Mouse (Mus musculus): Measurements from ENCODE around the gene Slfnl1.

Gene Slfnl1

DNA sequence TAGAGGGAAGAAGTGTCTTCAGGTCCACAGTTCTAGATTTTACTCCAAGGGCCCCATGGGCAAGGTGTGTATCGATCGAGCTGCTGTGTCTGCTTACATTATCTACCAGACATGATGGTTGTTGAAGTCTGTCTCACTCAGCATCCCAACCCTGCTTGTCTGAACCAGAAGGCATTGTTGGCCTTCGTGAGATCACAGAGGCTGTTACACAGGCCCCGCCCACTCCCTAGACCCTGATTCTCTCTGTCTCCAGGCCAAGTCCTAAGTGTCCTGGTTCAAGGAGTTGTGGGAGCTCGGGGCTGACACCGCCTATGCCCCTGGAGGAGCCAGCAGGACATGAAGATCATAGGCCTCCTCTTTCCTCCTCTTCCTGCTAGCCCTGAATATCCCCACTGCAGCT lies at the start of gene Slfnl1:
Gene Slfnl1 (plus strand): TSS at position 246 of the 400 bp plus-strand sequence.
- DNase-seq (ENCODE audit: low spot score): no peak

DNA sequence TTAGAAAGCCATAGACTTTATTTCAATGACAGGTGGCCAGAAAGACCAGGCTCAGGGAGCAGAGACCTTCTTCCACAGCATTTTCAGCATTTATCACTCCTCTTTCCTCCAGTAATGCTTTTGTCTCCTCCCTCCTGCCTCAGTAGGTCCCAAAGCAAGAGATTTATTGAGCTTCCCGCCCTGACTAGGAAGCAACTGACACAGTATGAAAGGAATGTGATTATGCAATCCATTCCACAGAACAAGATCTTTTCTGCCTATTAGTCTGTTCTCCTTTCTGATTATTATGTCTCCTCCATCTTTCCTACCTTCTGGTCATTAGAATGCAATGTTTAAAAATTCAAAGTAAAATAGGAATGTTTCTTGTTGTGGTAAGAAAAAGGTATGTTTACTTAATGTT lies 44.3 kb upstream of the Slfnl1 start:
- no peak for DNase-seq (ENCODE audit: low spot score)

DNA sequence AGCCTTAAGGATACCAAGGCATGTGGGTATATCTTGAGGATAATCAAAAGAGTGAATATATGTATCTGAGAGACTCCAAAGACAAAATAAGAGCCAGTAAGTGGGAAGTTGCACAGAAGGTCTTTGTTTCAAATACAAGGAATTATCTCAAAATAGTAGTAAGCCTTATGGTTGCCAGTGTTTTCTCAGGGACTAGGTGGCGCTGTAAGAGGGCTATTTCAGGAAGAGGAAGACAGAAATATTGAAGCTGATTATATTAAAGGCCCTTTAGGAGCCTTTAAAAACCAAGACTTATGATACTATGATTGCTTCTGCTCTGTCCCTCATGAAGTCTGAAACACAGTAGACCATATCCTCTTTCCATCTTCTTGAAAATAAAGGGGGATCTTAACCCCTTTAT lies 25.1 kb upstream of the Slfnl1 start:
- DNase-seq (ENCODE audit: low spot score): no peak

GRCm38 (mm10) chr4:120511203-120511602 lies 20.8 kb upstream of the Slfnl1 start:
- DNase-seq (ENCODE audit: low spot score): no peak

DNA sequence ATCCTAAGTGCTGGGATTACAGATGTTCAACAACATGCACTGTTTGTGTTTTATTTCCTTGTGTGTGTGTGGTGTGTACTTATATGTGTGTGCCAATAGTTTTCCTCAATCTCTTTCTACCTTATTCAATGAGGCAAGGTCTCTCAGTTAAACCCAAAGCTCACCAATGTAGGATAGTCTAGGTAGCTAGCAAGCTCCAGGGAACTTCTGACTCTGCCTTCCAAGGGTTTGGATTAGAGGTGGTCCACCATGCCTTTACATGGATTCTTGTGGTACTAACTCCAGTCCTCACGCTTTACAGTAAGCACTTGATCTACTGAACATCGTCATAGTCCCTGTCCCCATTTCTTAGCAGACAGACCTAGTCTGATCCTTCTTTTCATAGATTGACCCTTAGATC lies 17.7 kb upstream of the Slfnl1 start:
- no peak for DNase-seq (ENCODE audit: low spot score)

DNA sequence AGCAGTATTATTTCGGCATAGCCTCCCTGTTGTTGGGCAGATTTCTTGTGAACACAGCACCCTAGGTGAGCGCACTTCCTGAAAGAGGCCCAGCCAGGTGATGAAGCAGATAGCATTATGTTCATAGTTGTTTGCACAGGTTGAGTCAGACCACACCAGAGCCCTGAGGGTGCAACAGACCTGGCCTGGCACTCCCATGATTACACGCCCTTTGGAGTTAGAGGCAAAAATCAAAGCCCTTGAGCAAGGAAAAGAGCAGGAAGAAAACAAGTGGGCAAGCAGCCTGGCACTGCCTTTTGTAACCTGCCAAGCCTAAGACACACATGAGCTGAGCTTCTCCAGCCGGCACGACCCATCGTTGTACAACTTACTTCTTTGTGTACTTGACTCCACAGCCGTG lies 15.5 kb upstream of the Slfnl1 start:
- no peak for DNase-seq (ENCODE audit: low spot score)

GRCm38 (mm10) chr4:120516907-120517306 lies 15.1 kb upstream of the Slfnl1 start:
- DNase-seq (ENCODE audit: low spot score): no peak

GRCm38 (mm10) chr4:120517335-120517734 lies 14.7 kb upstream of the Slfnl1 start:
- DNase-seq (ENCODE audit: low spot score): no peak

- DNase-seq (ENCODE audit: low spot score): no peak
Measured at GRCm38 (mm10) chr4:120521761-120522160, 10.3 kb upstream of the Slfnl1 start.

GRCm38 (mm10) chr4:120522351-120522750 lies 9.7 kb upstream of the Slfnl1 start:
- no peak for DNase-seq (ENCODE audit: low spot score)

DNA sequence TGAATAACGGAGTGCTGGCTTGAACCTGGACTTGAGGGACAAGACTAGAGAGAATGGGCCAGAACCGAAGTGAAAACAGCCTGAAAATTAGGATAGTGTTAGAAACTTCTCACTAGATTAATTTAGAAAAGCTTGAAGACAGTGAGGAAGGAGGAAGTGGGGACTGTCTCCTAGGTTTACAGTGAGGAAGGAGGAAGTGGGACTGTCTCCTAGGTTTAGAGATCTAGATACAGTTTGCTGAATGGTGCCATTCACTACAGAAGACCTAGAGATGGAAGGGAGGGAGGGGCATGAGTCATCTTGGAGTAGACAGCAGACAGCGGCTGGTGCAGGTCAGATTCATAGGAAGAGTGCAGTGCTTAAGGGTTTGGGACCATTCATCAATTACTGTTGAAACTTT lies 8.9 kb upstream of the Slfnl1 start:
- no peak for DNase-seq (ENCODE audit: low spot score)

DNA sequence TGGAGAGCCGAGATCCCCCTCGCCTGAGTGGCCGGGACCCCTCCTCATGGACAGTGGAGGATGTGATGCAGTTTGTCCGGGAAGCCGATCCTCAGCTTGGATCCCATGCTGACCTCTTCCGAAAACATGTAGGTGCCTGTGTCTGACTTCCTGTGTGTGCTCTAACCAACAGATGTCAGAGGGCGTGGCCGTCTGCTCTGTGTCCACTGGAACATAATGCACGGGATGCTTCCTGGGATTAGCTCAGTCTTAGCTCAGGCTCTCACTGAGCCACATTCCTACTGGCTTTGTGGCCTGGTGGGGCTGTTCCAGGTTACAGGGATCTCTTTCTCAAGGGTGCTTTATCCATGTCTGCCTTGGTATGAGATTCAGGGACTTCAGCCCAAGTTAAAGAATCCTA lies 3.9 kb upstream of the Slfnl1 start:
- no peak for DNase-seq (ENCODE audit: low spot score)

- no peak for DNase-seq (ENCODE audit: low spot score)
Measured at GRCm38 (mm10) chr4:120538664-120539063, 6.6 kb downstream of the Slfnl1 start.

DNA sequence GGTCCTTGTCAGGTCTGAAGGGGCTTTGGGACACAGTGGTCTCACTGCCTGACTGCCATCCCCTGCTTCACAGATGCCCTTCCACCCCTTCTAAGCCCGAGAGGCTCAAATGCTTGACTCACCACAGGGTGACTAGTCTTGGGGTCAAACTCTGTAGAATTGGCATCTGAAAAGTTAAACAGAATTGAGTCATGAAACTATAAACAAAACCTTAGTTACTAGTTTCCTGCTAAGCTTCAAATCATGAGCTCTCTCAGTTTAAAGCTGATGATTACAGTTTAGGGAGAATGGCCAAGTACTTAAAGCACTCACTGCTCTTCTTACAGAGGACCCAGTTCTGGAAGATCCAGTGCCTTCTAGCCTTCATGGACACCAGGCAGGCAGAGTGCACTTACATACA lies 12.9 kb downstream of the Slfnl1 start:
- no peak for DNase-seq (ENCODE audit: low spot score)

DNA sequence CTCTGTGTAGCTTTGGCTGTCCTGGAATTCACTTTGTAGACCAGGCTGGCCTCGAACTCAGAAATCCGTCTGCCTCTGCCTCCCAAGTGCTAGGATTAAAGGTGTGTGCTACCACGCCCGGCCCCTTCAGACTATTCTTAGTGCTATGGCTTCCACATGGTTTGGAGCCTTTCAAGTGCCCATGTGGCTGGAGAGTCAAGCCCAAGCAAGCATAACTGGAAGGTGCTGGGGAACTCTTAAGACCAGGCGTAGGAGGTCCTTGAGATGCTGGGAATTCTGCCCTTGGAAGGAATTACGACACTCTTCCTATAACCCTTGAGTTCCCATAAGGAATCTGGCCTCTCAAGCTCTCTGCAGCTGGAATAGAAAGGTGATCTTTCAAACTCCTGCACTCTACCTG lies 24.6 kb downstream of the Slfnl1 start:
- DNase-seq (ENCODE audit: low spot score): no peak

DNA sequence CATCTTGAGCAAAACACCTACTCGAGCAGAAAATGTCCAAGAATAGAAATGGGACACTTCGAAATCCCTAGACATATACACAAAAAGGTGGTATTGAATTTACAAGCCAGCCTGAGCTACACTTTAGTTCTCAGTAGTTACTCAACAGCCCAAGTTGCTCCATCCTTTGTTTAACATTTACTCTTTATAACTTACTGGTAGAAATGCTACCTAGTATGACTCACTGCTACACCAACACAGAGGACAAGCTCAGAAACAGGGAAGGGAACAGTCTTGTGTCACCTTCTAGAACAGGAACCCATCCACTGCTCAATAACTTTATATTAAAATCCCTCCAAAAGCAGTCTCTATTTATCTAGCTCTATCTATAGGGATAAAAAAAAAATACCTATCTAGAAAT lies 33.7 kb downstream of the Slfnl1 start:
- no peak for DNase-seq (ENCODE audit: low spot score)

- DNase-seq (ENCODE audit: low spot score): no peak
Measured at GRCm38 (mm10) chr4:120568005-120568404, 36.0 kb downstream of the Slfnl1 start.

GRCm38 (mm10) chr4:120569025-120569424 lies 37.0 kb downstream of the Slfnl1 start:
- no peak for DNase-seq (ENCODE audit: low spot score)

DNA sequence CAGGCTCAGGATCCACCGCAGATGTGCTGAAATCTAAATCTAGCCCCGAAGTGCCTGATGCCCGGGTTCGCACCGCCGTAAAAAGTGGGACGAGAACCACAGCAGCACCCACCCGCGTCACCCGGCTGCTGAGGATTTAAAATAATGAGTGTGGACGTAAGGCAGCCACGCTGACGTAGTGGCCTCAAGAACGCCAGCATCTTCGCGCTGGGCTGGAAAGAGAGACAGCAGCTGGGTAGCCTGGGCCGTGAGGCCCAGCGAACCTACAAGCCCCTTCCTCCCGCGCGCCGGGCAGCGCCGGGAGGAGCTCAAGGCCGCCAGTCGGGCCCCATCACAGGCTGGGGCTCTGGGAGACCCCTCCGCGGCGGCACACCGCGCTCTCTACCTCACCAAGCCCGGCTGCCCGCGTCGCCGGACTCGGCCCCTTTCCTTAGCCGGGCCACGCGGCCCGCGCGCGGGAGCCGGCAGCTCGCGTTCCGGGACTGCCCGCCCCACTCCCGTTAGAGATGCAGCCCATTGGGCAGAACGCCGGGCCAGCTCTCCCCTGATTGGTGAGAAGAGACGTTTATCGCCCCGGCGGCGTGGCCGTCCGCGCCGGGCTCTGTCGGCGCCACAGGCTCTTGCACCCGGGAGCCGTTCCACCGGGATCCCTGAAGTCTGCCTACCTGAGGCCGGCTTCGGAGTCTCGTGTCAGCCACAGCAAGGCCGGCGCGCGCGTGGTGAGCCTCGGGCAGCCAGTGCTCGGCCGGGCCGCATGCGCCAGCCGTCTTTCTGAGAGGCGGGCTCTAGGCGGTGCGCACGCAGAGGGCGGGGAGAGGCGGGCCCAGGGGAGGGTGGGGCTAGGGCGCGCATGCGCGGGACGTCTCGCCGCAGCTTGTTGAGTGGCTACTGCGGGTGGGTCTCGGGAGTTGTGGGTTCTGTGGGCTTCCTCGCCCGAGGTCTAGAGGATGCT lies 37.7 kb downstream of the Slfnl1 start, which contains the start of gene Ctps:
Gene Ctps (minus strand): TSS at position 791 of the 952 bp plus-strand sequence.
- peak; percentile 88 for DNase-seq (ENCODE audit: low spot score)

- DNase-seq (ENCODE audit: low spot score): no peak
Measured at GRCm38 (mm10) chr4:120570438-120571069, 38.5 kb downstream of the Slfnl1 start.

DNA sequence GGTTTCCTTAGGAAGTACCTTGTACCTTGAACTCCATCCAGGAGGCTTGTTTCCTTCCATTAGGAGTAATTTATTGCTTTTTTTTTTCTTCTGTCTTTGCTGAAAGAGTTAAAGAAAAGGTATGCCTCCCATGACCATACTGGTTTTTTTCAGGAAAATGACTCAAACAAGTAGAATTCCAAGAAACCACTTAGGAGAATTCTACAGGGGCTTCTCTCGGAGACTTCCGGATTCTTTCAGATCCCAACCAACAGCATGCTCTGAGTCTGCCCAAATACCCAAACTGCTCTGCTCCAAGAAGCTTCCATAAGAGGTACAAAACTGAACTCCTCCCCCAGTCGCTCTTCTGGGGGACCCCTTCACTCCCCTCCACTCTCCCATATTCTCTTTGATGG lies 39.0 kb downstream of the Slfnl1 start:
- no peak for DNase-seq (ENCODE audit: low spot score)

DNA sequence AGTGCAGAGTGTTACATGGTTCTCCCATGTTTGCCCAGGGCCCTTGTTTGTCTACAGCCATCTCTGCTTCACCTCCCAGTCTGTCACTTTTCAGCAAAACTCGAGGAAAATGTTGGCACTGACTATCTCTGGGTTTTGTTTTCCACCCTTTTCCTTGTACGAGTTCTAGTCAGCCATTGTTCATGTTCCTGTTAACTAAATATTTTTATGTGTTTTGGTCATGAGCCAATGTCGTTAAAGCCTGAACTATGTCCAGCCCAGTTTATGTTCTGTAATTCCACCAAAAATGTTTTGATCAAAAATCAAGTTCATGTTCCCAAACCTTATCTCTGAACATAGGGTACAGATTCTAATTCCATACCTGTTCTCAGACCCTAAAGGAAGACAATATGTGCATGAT lies 39.7 kb downstream of the Slfnl1 start:
- no peak for DNase-seq (ENCODE audit: low spot score)

- no peak for DNase-seq (ENCODE audit: low spot score)
Measured at GRCm38 (mm10) chr4:120580894-120581293, 48.9 kb downstream of the Slfnl1 start.
